Mouse (Mus musculus) liver, embryonic 14.5 days (tissue): Measurements from ENCODE around the gene Cyb5b. TPM values are rescaled to one million over a fixed set of nuclear protein-coding genes. Genes with fewer than 3 reads are reported as not detected.
"Not testable (repeated sequence)": the region's sequence is repeated elsewhere in the genome, so short reads cannot be mapped to it uniquely, and the experiment has no call there.

Source experiments
- ATAC-seq: fragments of 200-750 bp; cut with Nextera tagmentation; 2 replicates; pipeline ENCODE4 v1.8.0; 2017; ENCODE audit warnings: moderate number of reproducible peaks, mild to moderate bottlenecking, moderate library complexity; ENCODE audit not compliant: insufficient read depth
- DNase-seq, 3 experiments: peaks; one replicate each; pipeline ENCODE4 v3.0.0-alpha.2; 2012 to 2013; ENCODE audit warnings: low read depth in 3 of 3, low spot score in 3 of 3
- H3K27ac ChIP-seq: fragments of 300-500 bp; sonication (generic); 2 replicates; pipeline ENCODE4 v1.5.1; 2014; ENCODE audit warnings: moderate library complexity, mild to moderate bottlenecking, control low read depth, inconsistent platforms
- H3K27me3 ChIP-seq: fragments of 300-500 bp; sonication (generic); 2 replicates; pipeline ENCODE4 v1.6.1; 2014; ENCODE audit warnings: mild to moderate bottlenecking, low read length, moderate library complexity; ENCODE audit not compliant: control insufficient read depth, insufficient read depth
- H3K36me3 ChIP-seq: fragments of 300-500 bp; sonication (generic); replicated peaks from 2 replicates; pipeline ENCODE4 v1.6.1; 2014; ENCODE audit warnings: low read depth; ENCODE audit not compliant: control insufficient read depth, insufficient read depth
- H3K4me1 ChIP-seq, 2 experiments: fragments of 200-500 bp in 1 of 2; fragments of 300-500 bp in 1 of 2; sonication (generic) in 1 of 2; replicated peaks; 2 replicates each; pipeline ENCODE4 v1.6.1; 2012 to 2014; ENCODE audit warnings: antibody characterized with exemption in 1 of 2, inconsistent platforms in 1 of 2, low read length in 1 of 2; ENCODE audit not compliant: control insufficient read depth in 2 of 2, insufficient read depth in 2 of 2
- H3K4me2 ChIP-seq: fragments of 300-500 bp; sonication (generic); 2 replicates; pipeline ENCODE4 v1.6.1; 2014; ENCODE audit warnings: low read depth, mild to moderate bottlenecking, control low read depth, moderate library complexity
- H3K4me3 ChIP-seq, 2 experiments: fragments of 200-500 bp in 1 of 2; fragments of 300-500 bp in 1 of 2; sonication (generic) in 1 of 2; 2 replicates each; pipeline ENCODE4 v1.5.1; 2012 to 2014; ENCODE audit warnings: low read depth in 2 of 2, low read length in 2 of 2, mild to moderate bottlenecking in 2 of 2, control low read depth in 1 of 2, inconsistent platforms in 1 of 2, moderate library complexity in 1 of 2; ENCODE audit not compliant: insufficient read depth in 1 of 2
- H3K9ac ChIP-seq: fragments of 300-500 bp; sonication (generic); replicated peaks from 2 replicates; pipeline ENCODE4 v1.6.1; 2014; ENCODE audit warnings: mild to moderate bottlenecking, control low read depth, moderate library complexity
- H3K9me3 ChIP-seq: fragments of 300-500 bp; sonication (generic); 2 replicates; pipeline ENCODE4 v1.6.1; 2016; ENCODE audit warnings: low read length, mixed read lengths; ENCODE audit not compliant: control insufficient read depth
- CTCF ChIP-seq: IDR thresholded peaks from 2 replicates; pipeline ENCODE4 v1.5.1; 2016; ENCODE audit warnings: antibody characterized with exemption, low read depth, control low read depth
- EP300 ChIP-seq: IDR thresholded peaks from 2 replicates; pipeline ENCODE4 v1.6.1; 2016; ENCODE audit warnings: antibody characterized with exemption, low read depth
- WGBS: fragments of 180-500 bp; shearing (Covaris S2); extraction: QIAGEN DNeasy Blood & Tissue Kit; methylation state at CpG from one replicate; pipeline ENCODE4 v1.1.7; 2014; ENCODE audit not compliant: insufficient replicate concordance; 5-methylcytosine and 5-hydroxymethylcytosine counted together
- polyA plus RNA-seq, 2 experiments: library from polyadenylated mRNA; depleted of rRNA in 1 of 2; stranded (reverse) in 1 of 2; unstranded in 1 of 2; fragments of >200 nt; fragmentation: Nextera tagmentation in 1 of 2; extraction: Ambion mirVana in 1 of 2; gene quantifications; 2 replicates each; pipeline versions ENCODE4 v1.2.1 to v1.2.3; 2012 to 2014

Cyb5b gene
- polyA plus RNA-seq, 2 experiments, result 21.1 to 25.6 TPM

- peaks cover 0 to 8% of the 10 kb centered on the region in 2 experiments; a peak in 1 of 4 replicates for H3K4me1 ChIP-seq
These were observed 54.7 kb downstream of the Cyb5b start for GRCm38 (mm10) chr8:107205164-107205563.

GRCm38 (mm10) chr8:107205701-107206561 lies 55.5 kb downstream of the Cyb5b start:
- no peak for DNase-seq

More at GRCm38 (mm10) chr8:107205164-107205563, 54.7 kb downstream of the Cyb5b start:
- Histone ChIP-seq H3K36me3 (no peaks in the 10 kb centered on the region), H3K9ac (no peak overlapping the region), H3K27me3 (no peaks in the 10 kb centered on the region), H3K9me3 (no peaks in the 10 kb centered on the region), H3K27ac (no peak overlapping the region), H3K4me3 (no peak overlapping the region), H3K4me2 (no peak overlapping the region)
- DNase-seq, result no peak
- TF ChIP-seq CTCF (no peak), EP300 (no peak)
- no peak for ATAC-seq
- 64% methylated on average over 9 of the region's 9 CpGs for WGBS

GRCm38 (mm10) chr8:107206782-107207525 lies 56.5 kb downstream of the Cyb5b start:
- Histone ChIP-seq H3K4me1 (peaks cover 0 to 8% of the 10 kb centered on the region in 2 experiments; a peak in 1 of 4 replicates), H3K9ac (no peak overlapping the region), H3K4me3 (no peak overlapping the region), H3K36me3 (no peaks in the 10 kb centered on the region), H3K4me2 (no peak overlapping the region), H3K9me3 (no peaks in the 10 kb centered on the region), H3K27me3 (no peaks in the 10 kb centered on the region), H3K27ac (no peak overlapping the region)
- ATAC-seq (no peak), DNase-seq (no peak)
- 65% methylated on average over 9 of the region's 9 CpGs for WGBS
- TF ChIP-seq EP300 (no peak), CTCF (no peak)

More at GRCm38 (mm10) chr8:107205701-107206561, 55.5 kb downstream of the Cyb5b start:
- H3K27ac ChIP-seq, result no peak overlapping the region
- H3K4me2 ChIP-seq, result no peak overlapping the region
- ATAC-seq, result no peak
- no peaks in the 10 kb centered on the region for H3K36me3 ChIP-seq
- no peak overlapping the region for H3K4me3 ChIP-seq
- TF ChIP-seq EP300 (no peak), CTCF (no peak)
- H3K27me3 ChIP-seq, result no peaks in the 10 kb centered on the region
- H3K9ac ChIP-seq, result no peak overlapping the region
- no peaks in the 10 kb centered on the region for H3K9me3 ChIP-seq
- H3K4me1 ChIP-seq, result peaks cover 0 to 8% of the 10 kb centered on the region in 2 experiments; a peak in 1 of 4 replicates
- 68% methylated on average over 23 of the region's 23 CpGs for WGBS

- WGBS, result 26% methylated on average over 7 of the region's 7 CpGs
- Histone ChIP-seq H3K27ac (no peak overlapping the region), H3K9ac (no peak overlapping the region), H3K4me1 (peaks cover 0 to 8% of the 10 kb centered on the region in 2 experiments; a peak in 1 of 4 replicates), H3K36me3 (no peaks in the 10 kb centered on the region), H3K4me3 (no peak overlapping the region), H3K27me3 (no peaks in the 10 kb centered on the region), H3K9me3 (no peaks in the 10 kb centered on the region), H3K4me2 (no peak overlapping the region)
- TF ChIP-seq EP300 (no peak), CTCF (no peak)
- ATAC-seq (no peak), DNase-seq (no peak)
These were observed 58.7 kb downstream of the Cyb5b start for GRCm38 (mm10) chr8:107209185-107209584.

- Histone ChIP-seq H3K4me2 (no peak overlapping the region), H3K27ac (no peak overlapping the region), H3K4me3 (no peak overlapping the region), H3K27me3 (no peaks in the 10 kb centered on the region), H3K4me1 (peaks cover 0 to 8% of the 10 kb centered on the region in 2 experiments; a peak in 1 of 4 replicates), H3K9me3 (no peaks in the 10 kb centered on the region), H3K36me3 (no peaks in the 10 kb centered on the region), H3K9ac (no peak overlapping the region)
- no peak for TF ChIP-seq CTCF
- no peak for TF ChIP-seq EP300
- DNase-seq (no peak), ATAC-seq (no peak)
- WGBS, result 70% methylated on average over 7 of the region's 7 CpGs
These were observed 61.6 kb downstream of the Cyb5b start for GRCm38 (mm10) chr8:107212006-107212405.

GRCm38 (mm10) chr8:107217230-107217629 lies 66.8 kb downstream of the Cyb5b start:
- H3K27ac ChIP-seq, ATAC-seq, H3K4me2 ChIP-seq, H3K9ac ChIP-seq, H3K4me3 ChIP-seq, H3K9me3 ChIP-seq, DNase-seq, H3K27me3 ChIP-seq, H3K36me3 ChIP-seq: not testable (repeated sequence)
- 35% methylated on average over 7 of the region's 7 CpGs for WGBS
- H3K4me1 ChIP-seq, result peaks cover 0 to 20% of the 10 kb centered on the region in 2 experiments; a peak in 3 of 4 replicates
